8 mouse cellular contexts compared by ENCODE assay signal in genomic region chr7:44890737-44891136, GRCm38 (mm10). TPM values are rescaled to one million over a fixed set of nuclear protein-coding genes. Genes with fewer than 3 reads are reported as not detected.
A peak's percentile ranks its signal among the peaks of the same experiment; 100 is the strongest.
DNase-seq lines count a peak whose midpoint lies in the region; ATAC-seq and TF ChIP-seq lines count a peak whose summit lies in the region.

No protein-coding gene starts in this region.

- no peak for TF ChIP-seq CTCF in forebrain, postnatal 0 days (IDR thresholded peaks at IDR 0.05; ENCODE audit: low read depth)

- in situ Hi-C loops in ES-E14 (cut with MboI; ENCODE audit: low sequenced_read_pairs in 2 of 2, unreplicated experiment in 2 of 2), result no loop called here

- H3K27ac ChIP-seq in heart, embryonic 13.5 days (replicated peaks), result no peak overlapping the region
- H3K27ac ChIP-seq in ES-E14 (ENCODE audit: insufficient read depth, low read depth, low read length, poor library complexity, severe bottlenecking), result no peak overlapping the region
- H3K27ac ChIP-seq in forebrain, postnatal 0 days (ENCODE audit: low read depth, low read length), result no peak overlapping the region
- peak overlapping the region; percentile 95 for H3K27ac ChIP-seq in midbrain, embryonic 10.5 days (replicated peaks)

- H3K4me1 ChIP-seq in heart, embryonic 13.5 days, result peaks cover 60% of the 10 kb centered on the region
- H3K4me1 ChIP-seq in ES-E14 (ENCODE audit: control insufficient read depth in 2 of 2, insufficient read depth in 2 of 2, low read length in 2 of 2, poor library complexity in 1 of 2), result peaks cover 0 to 12% of the 10 kb centered on the region in 2 experiments; a peak in 1 of 4 replicates
- peaks cover 32% of the 10 kb centered on the region for H3K4me1 ChIP-seq in forebrain, postnatal 0 days (ENCODE audit: insufficient read depth)
- peaks cover 76% of the 10 kb centered on the region for H3K4me1 ChIP-seq in midbrain, embryonic 10.5 days

- 77% methylated on average over 4 of the region's 4 CpGs for WGBS in heart, embryonic 13.5 days
- WGBS in forebrain, postnatal 0 days, result 33% methylated on average over 4 of the region's 4 CpGs
- 90% methylated on average over 4 of the region's 4 CpGs for WGBS in midbrain, embryonic 10.5 days

- peaks cover 43% of the 10 kb centered on the region for H3K36me3 ChIP-seq in heart, embryonic 13.5 days
- H3K36me3 ChIP-seq in ES-E14 (ENCODE audit: control insufficient read depth, insufficient read depth, low read length, poor library complexity, severe bottlenecking), result peaks cover 34% of the 10 kb centered on the region
- H3K36me3 ChIP-seq in forebrain, postnatal 0 days (ENCODE audit: insufficient read depth), result peaks cover 20% of the 10 kb centered on the region
- peaks cover 53% of the 10 kb centered on the region for H3K36me3 ChIP-seq in midbrain, embryonic 10.5 days

- H3K9me3 ChIP-seq in heart, embryonic 13.5 days, result no peaks in the 10 kb centered on the region
- no peaks in the 10 kb centered on the region for H3K9me3 ChIP-seq in ES-E14 (ENCODE audit: control insufficient read depth, insufficient read depth, low read depth, low read length)
- no peaks in the 10 kb centered on the region for H3K9me3 ChIP-seq in forebrain, postnatal 0 days (ENCODE audit: low read length)
- H3K9me3 ChIP-seq in midbrain, embryonic 10.5 days (replicated peaks), result no peaks in the 10 kb centered on the region

- DNase-seq in heart, postnatal 36 days, result no peak
- DNase-seq in ES-E14 (ENCODE audit: low read depth, low spot score), result no peak
- no peak for DNase-seq in forebrain, postnatal 0 days
- no peak for DNase-seq in midbrain, embryonic 10.5 days (ENCODE audit: low spot score)
- DNase-seq in spleen, postnatal 14 days (ENCODE audit: low spot score in 2 of 2), result no peak
- DNase-seq in layer of hippocampus, postnatal 25 days (ENCODE audit: extremely low spot score in 1 of 2, low spot score in 1 of 2), result no peak
- no peak for DNase-seq in B cell, adult 2 months

- H3K4me2 ChIP-seq in heart, embryonic 13.5 days, result peak overlapping the region; percentile 94
- H3K4me2 ChIP-seq in forebrain, postnatal 0 days (ENCODE audit: low read depth), result peak overlapping the region; percentile 86

- H3K4me3 ChIP-seq in heart, embryonic 13.5 days, result peak overlapping the region; percentile 94
- H3K4me3 ChIP-seq in ES-E14 (ENCODE audit: insufficient read depth in 1 of 2, low read depth in 1 of 2, low read length in 2 of 2, poor library complexity in 1 of 2, severe bottlenecking in 1 of 2), result no peak overlapping the region
- peak overlapping the region; percentile 88 for H3K4me3 ChIP-seq in forebrain, postnatal 0 days (ENCODE audit: low read depth, low read length)
- peak overlapping the region; percentile 90 for H3K4me3 ChIP-seq in midbrain, embryonic 10.5 days

- no peaks in the 10 kb centered on the region for H3K27me3 ChIP-seq in heart, embryonic 13.5 days (replicated peaks)
- H3K27me3 ChIP-seq in forebrain, postnatal 0 days (ENCODE audit: insufficient read depth, low read length), result no peaks in the 10 kb centered on the region
- H3K27me3 ChIP-seq in midbrain, embryonic 10.5 days (ENCODE audit: low read depth, poor library complexity, severe bottlenecking), result no peaks in the 10 kb centered on the region

- peak overlapping the region; percentile 98 for H3K9ac ChIP-seq in heart, embryonic 13.5 days
- H3K9ac ChIP-seq in ES-E14 (ENCODE audit: insufficient read depth, low read depth, low read length, poor library complexity, severe bottlenecking), result peak overlapping the region; percentile 10; the same call in 1 of the 2 replicates
- peak overlapping the region; percentile 86; the same call in 1 of the 2 replicates for H3K9ac ChIP-seq in forebrain, postnatal 0 days

- intact Hi-C loops in heart, postnatal 36 days (cut with DNase I), result no loop called here

- ATAC-seq in heart, embryonic 13.5 days (ENCODE audit: extremely low read depth, insufficient number of reproducible peaks, low FRiP score, low TSS enrichment), result no peak
- ATAC-seq in forebrain, postnatal 0 days, result no peak

TF ChIP-seq in ES-E14, 5 proteins besides CTCF, POLR2A, EP300 and RAD21:
- no peak for TF ChIP-seq HCFC1 (IDR thresholded peaks at IDR 0.05; ENCODE audit: borderline replicate concordance, insufficient read depth, low read length)
- no peak for TF ChIP-seq MAFK (IDR thresholded peaks at IDR 0.05; ENCODE audit: insufficient read depth, low read depth, low read length)
- TF ChIP-seq CHD2 (IDR thresholded peaks at IDR 0.05; ENCODE audit: low read depth, low read length), result no peak
- TF ChIP-seq ZNF384 (IDR thresholded peaks at IDR 0.05; ENCODE audit: low read depth, low read length), result no peak
- no peak for TF ChIP-seq ZC3H11A (IDR thresholded peaks at IDR 0.05; ENCODE audit: borderline replicate concordance, low read depth, low read length)
TF ChIP-seq in ES-E14: peak in this region for 0.

RNA-seq across cellular contexts. Expression of gene Med25, which starts 1.8 kb away (rescaled TPM):
- 72.6 and 73.1 TPM in 2 replicates for polyA plus RNA-seq in heart, embryonic 13.5 days (2015; fragmentation: Nextera tagmentation; extraction: Ambion mirVana)
- 10 to 100 TPM; 76.9 to 81.1 TPM for total RNA-seq in heart, postnatal 36 days (2021)
- total RNA-seq in ES-E14 (2012; rRNA removed), result 88.2 and 121 TPM in 2 replicates
- total RNA-seq in forebrain, postnatal 0 days (2014; rRNA removed), result 113 and 148 TPM in 2 replicates
- polyA plus RNA-seq in forebrain, postnatal 0 days (2015; fragmentation: Nextera tagmentation; extraction: Ambion mirVana), result 142 and 151 TPM in 2 replicates
- polyA plus RNA-seq in midbrain, embryonic 10.5 days (2016; fragmentation: Nextera tagmentation; extraction: Ambion mirVana), result 213 and 220 TPM in 2 replicates
- 100 to 1,000 TPM; 105 to 108 TPM for total RNA-seq in layer of hippocampus, postnatal 25 days (2021)

RNA-seq across cellular contexts. Expression of gene Fuz, which starts 5.1 kb away (rescaled TPM):
- 13.6 and 14.6 TPM in 2 replicates for polyA plus RNA-seq in heart, embryonic 13.5 days (2015; fragmentation: Nextera tagmentation; extraction: Ambion mirVana)
- 10 to 100 TPM; 16.9 to 17.5 TPM for total RNA-seq in heart, postnatal 36 days (2021)
- total RNA-seq in ES-E14 (2012; rRNA removed), result 14.2 and 17.2 TPM in 2 replicates
- 17.0 and 22.3 TPM in 2 replicates for total RNA-seq in forebrain, postnatal 0 days (2014; rRNA removed)
- 13.8 and 16.6 TPM in 2 replicates for polyA plus RNA-seq in forebrain, postnatal 0 days (2015; fragmentation: Nextera tagmentation; extraction: Ambion mirVana)
- polyA plus RNA-seq in midbrain, embryonic 10.5 days (2016; fragmentation: Nextera tagmentation; extraction: Ambion mirVana), result 26.9 and 30.6 TPM in 2 replicates
- total RNA-seq in layer of hippocampus, postnatal 25 days (2021), result 10 to 100 TPM; 27.3 to 29.2 TPM

RNA-seq across cellular contexts. Expression of gene Ptov1, which starts 21.1 kb away (rescaled TPM):
- 256 and 266 TPM in 2 replicates for polyA plus RNA-seq in heart, embryonic 13.5 days (2015; fragmentation: Nextera tagmentation; extraction: Ambion mirVana)
- 100 to 1,000 TPM; 158 to 183 TPM for total RNA-seq in heart, postnatal 36 days (2021)
- 144 and 205 TPM in 2 replicates for total RNA-seq in ES-E14 (2012; rRNA removed)
- 404 and 498 TPM in 2 replicates for total RNA-seq in forebrain, postnatal 0 days (2014; rRNA removed)
- polyA plus RNA-seq in forebrain, postnatal 0 days (2015; fragmentation: Nextera tagmentation; extraction: Ambion mirVana), result 495 and 513 TPM in 2 replicates
- 478 and 516 TPM in 2 replicates for polyA plus RNA-seq in midbrain, embryonic 10.5 days (2016; fragmentation: Nextera tagmentation; extraction: Ambion mirVana)
- total RNA-seq in layer of hippocampus, postnatal 25 days (2021), result 100 to 1,000 TPM; 311 to 358 TPM

RNA-seq across cellular contexts. Expression of gene Pnkp, which starts 33.8 kb away (rescaled TPM):
- polyA plus RNA-seq in heart, embryonic 13.5 days (2015; fragmentation: Nextera tagmentation; extraction: Ambion mirVana), result 24.0 and 24.3 TPM in 2 replicates
- 10 to 100 TPM; 18.6 to 21.1 TPM for total RNA-seq in heart, postnatal 36 days (2021)
- 37.1 and 76.5 TPM in 2 replicates for total RNA-seq in ES-E14 (2012; rRNA removed)
- total RNA-seq in forebrain, postnatal 0 days (2014; rRNA removed), result 30.5 and 31.0 TPM in 2 replicates
- polyA plus RNA-seq in forebrain, postnatal 0 days (2015; fragmentation: Nextera tagmentation; extraction: Ambion mirVana), result 27.2 and 29.8 TPM in 2 replicates
- polyA plus RNA-seq in midbrain, embryonic 10.5 days (2016; fragmentation: Nextera tagmentation; extraction: Ambion mirVana), result 38.1 and 38.4 TPM in 2 replicates
- 10 to 100 TPM; 31.1 to 34.0 TPM for total RNA-seq in layer of hippocampus, postnatal 25 days (2021)

RNA-seq across cellular contexts. Expression of gene Ap2a1, which starts 38.6 kb away (rescaled TPM):
- 55.5 and 56.8 TPM in 2 replicates for polyA plus RNA-seq in heart, embryonic 13.5 days (2015; fragmentation: Nextera tagmentation; extraction: Ambion mirVana)
- total RNA-seq in heart, postnatal 36 days (2021), result 10 to 100 TPM; 69.8 to 72.0 TPM
- total RNA-seq in ES-E14 (2012; rRNA removed), result 82.5 and 94.9 TPM in 2 replicates
- total RNA-seq in forebrain, postnatal 0 days (2014; rRNA removed), result 140 and 175 TPM in 2 replicates
- 101 and 113 TPM in 2 replicates for polyA plus RNA-seq in forebrain, postnatal 0 days (2015; fragmentation: Nextera tagmentation; extraction: Ambion mirVana)
- 74.2 and 77.0 TPM in 2 replicates for polyA plus RNA-seq in midbrain, embryonic 10.5 days (2016; fragmentation: Nextera tagmentation; extraction: Ambion mirVana)
- 100 to 1,000 TPM; 304 to 306 TPM for total RNA-seq in layer of hippocampus, postnatal 25 days (2021)

Comparison
In these comparisons a context has a peak if more than half of its experiments do, and no peak if none do; other contexts are left out.
1. H3K4me3 ChIP-seq: peak in heart, embryonic 13.5 days (single experiment), forebrain, postnatal 0 days (single experiment) and midbrain, embryonic 10.5 days (single experiment); none in ES-E14 (0 of 2).
2. H3K9ac ChIP-seq: peak in every context shown above with its lines; median percentile 98 in heart, embryonic 13.5 days; 86 in forebrain, postnatal 0 days; 10 in ES-E14.